Mouse (Mus musculus) retina, embryonic 14.5 days (tissue): ENCODE data around the gene Shroom1.

Experiments used
- DNase-seq: peaks from one replicate; pipeline ENCODE4 v3.0.0-alpha.2; 2015; ENCODE audit warnings: low spot score

The Shroom1 gene

GRCm38 (mm10) chr11:53516775-53517627, 60.0 kb downstream of the Shroom1 start:
- DNase-seq = no peak
